Mouse (Mus musculus) lung, embryonic 16.5 days (tissue): ENCODE results near the gene Gm9833. TPM values are rescaled to one million over a fixed set of nuclear protein-coding genes. Genes with fewer than 3 reads are reported as not detected.

ENCODE experiments used
- ATAC-seq: fragments of 200-750 bp; cut with Nextera tagmentation; 2 replicates; pipeline ENCODE4 v1.8.0; 2017; ENCODE audit warnings: low read depth, mild to moderate bottlenecking, moderate library complexity
- H3K27ac ChIP-seq: fragments of 300-500 bp; sonication (generic); 2 replicates; pipeline ENCODE4 v1.5.1; 2014; ENCODE audit warnings: mild to moderate bottlenecking, control low read depth, low read length
- H3K27me3 ChIP-seq: fragments of 300-500 bp; sonication (generic); 2 replicates; pipeline ENCODE4 v1.6.1; 2014; ENCODE audit warnings: low read depth, low read length, mixed read lengths; ENCODE audit not compliant: control insufficient read depth, insufficient read depth
- H3K36me3 ChIP-seq: fragments of 300-500 bp; sonication (generic); 2 replicates; pipeline ENCODE4 v1.6.1; 2014; ENCODE audit warnings: low read length; ENCODE audit not compliant: control insufficient read depth, insufficient read depth
- H3K4me1 ChIP-seq: fragments of 300-500 bp; sonication (generic); replicated peaks from 2 replicates; pipeline ENCODE4 v1.6.1; 2014; ENCODE audit warnings: low read length, mixed read lengths; ENCODE audit not compliant: control insufficient read depth, insufficient read depth
- H3K4me2 ChIP-seq: fragments of 300-500 bp; sonication (generic); 2 replicates; pipeline ENCODE4 v1.6.1; 2014; ENCODE audit warnings: low read depth, low read length, control low read depth
- H3K4me3 ChIP-seq: fragments of 300-500 bp; sonication (generic); 2 replicates; pipeline ENCODE4 v1.5.1; 2014; ENCODE audit warnings: mild to moderate bottlenecking, low read length, control low read depth
- H3K9ac ChIP-seq: fragments of 300-500 bp; sonication (generic); 2 replicates; pipeline ENCODE4 v1.6.1; 2014; ENCODE audit warnings: low read length, control low read depth
- H3K9me3 ChIP-seq: fragments of 300-500 bp; sonication (generic); 2 replicates; pipeline ENCODE4 v1.6.1; 2016; ENCODE audit warnings: low read length; ENCODE audit not compliant: control insufficient read depth
- WGBS: fragments of 180-500 bp; shearing (Covaris S2); extraction: QIAGEN DNeasy Blood & Tissue Kit; methylation state at CpG from one replicate; pipeline ENCODE4 v1.1.7; 2014; 5-methylcytosine and 5-hydroxymethylcytosine counted together
- polyA plus RNA-seq: library from polyadenylated mRNA; unstranded; fragments of >200 nt; fragmentation: Nextera tagmentation; extraction: Ambion mirVana; gene quantifications from 2 replicates; pipeline ENCODE4 v1.2.1, GENCODE M21; 2015

Gene Gm9833
- polyA plus RNA-seq, 1 experiment from 2014 or later, result 3.8 TPM

DNA sequence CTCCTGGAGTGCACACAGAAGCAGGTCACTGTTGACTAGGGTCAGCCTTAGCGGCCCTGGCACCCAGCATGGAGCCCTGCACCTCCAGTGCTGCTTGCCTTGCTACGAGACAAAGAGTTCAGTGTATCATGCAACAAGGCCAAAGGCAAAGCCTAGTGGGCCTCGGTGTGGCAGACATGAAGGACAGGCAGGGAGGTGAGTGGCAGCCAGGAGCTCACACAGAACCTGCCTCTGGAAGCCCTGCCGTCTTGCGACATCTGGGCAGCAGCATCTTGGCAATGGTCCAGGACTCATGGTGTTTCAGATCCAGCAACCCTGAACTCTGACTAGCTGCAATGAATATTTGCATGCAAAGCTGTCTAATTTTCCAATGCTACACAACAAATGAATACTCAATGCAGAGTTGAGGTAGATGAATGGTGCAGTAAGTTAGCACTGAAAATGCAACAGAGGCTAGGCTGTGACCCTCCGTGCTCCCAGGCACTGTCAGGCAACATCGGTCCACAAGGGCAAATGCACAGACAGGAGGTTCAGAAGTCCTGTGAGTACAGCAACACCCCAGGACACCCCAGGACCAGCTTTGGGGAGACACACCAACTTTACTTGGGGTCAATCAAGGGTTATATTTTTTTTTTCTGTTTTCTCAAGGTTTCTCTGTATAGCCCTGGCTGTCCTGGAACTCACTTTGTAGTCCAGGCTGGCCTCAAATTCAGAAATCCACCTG, 2.4 kb upstream of the Gm9833 start:
- no peaks in the 10 kb centered on the region for H3K27me3 ChIP-seq
- no peak overlapping the region for H3K4me2 ChIP-seq
- H3K9ac ChIP-seq, result no peak overlapping the region
- H3K27ac ChIP-seq, result no peak overlapping the region
- H3K36me3 ChIP-seq, result no peaks in the 10 kb centered on the region
- ATAC-seq, result 0 out of 2 replicates have a peak, but pooled peaks have one; percentile 26
- H3K4me3 ChIP-seq, result no peak overlapping the region
- no peaks in the 10 kb centered on the region for H3K4me1 ChIP-seq
- 60% methylated on average over 7 of the region's 7 CpGs for WGBS
- no peaks in the 10 kb centered on the region for H3K9me3 ChIP-seq

DNA sequence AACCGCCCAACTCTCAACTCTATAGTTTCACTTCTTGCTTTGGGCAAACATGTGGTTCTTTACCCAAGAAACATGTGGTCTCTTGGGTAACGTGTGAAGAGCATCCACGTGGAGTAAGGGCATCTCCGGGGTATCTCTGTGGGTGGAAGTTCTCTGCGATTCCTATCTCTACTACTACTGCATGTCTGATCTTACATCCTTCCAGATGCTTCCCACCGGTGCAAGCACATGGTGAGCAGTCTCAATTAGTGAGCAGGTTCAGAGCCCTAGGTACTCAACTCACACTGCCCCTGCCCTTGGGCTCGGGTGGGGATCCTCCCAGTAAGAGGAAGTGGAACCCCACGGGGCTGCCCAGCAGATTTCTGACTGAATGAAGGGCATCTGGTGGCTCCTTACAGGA, 399 bp upstream of the Gm9833 start:
- no peak overlapping the region for H3K4me3 ChIP-seq
- no peaks in the 10 kb centered on the region for H3K36me3 ChIP-seq
- no peaks in the 10 kb centered on the region for H3K27me3 ChIP-seq
- ATAC-seq, result no peak
- no peak overlapping the region for H3K27ac ChIP-seq
- 0 out of 2 replicates have a peak overlapping the region, but pooled peaks have one; percentile 45 for H3K4me2 ChIP-seq
- peaks cover 3% of the 10 kb centered on the region; the same call in 1 of the 2 replicates for H3K4me1 ChIP-seq
- no peak overlapping the region for H3K9ac ChIP-seq
- WGBS, result 85% methylated on average over 8 of the region's 8 CpGs
- H3K9me3 ChIP-seq, result no peaks in the 10 kb centered on the region

DNA sequence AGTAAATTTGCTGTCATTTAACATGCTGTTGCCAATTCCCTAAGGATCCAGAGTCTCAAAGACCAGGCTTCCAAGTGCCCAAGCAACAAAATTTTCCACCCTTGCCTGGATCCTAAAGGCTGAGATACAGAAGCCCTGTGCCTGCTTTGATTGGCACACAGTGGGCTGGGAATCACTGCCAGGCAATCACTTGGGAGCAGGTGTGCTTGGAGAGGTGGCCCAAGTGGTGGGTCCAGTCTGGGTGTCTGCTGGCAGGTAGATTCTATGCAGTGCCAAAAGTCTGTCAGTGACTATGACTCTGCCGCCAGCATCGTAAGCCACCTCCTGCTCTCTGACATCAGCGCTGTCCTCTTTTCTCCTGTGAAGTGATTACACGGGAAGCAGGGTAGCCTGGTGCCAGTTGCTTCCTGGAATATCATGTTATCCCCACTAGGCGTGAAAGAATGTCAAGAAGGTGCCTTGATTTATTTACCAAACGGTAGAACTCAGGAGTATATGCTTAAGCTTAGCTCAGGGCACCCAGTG, 3.8 kb downstream of the Gm9833 start:
- H3K9me3 ChIP-seq, result no peaks in the 10 kb centered on the region
- no peaks in the 10 kb centered on the region for H3K36me3 ChIP-seq
- H3K27ac ChIP-seq, result no peak overlapping the region
- no peak overlapping the region for H3K4me3 ChIP-seq
- no peak overlapping the region for H3K4me2 ChIP-seq
- no peak overlapping the region for H3K9ac ChIP-seq
- WGBS, result 38% methylated on average over 6 of the region's 6 CpGs
- no peak for ATAC-seq
- no peaks in the 10 kb centered on the region for H3K27me3 ChIP-seq
- H3K4me1 ChIP-seq, result peaks cover 9% of the 10 kb centered on the region

DNA sequence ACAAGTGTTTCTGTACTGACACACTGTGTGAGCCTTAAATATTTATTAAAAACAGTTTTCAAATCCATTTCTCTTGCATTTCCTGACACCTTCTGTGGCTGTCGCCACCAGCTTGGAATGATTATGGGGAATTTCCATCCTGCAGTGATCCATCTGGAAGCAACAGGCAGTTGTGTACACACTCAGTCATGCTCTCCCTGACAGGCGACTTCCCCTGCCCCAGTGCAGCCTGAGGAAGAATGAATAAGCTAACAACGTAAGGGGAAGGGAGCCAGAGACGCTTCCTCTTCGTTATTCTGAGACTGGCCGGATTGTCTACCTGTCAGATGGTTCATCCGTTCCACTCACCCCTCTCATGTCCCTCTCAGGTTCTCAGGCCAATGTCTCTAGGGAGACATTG, 4.6 kb downstream of the Gm9833 start:
- WGBS, result 4% methylated on average over 7 of the region's 7 CpGs
- Histone ChIP-seq H3K27me3 (no peaks in the 10 kb centered on the region), H3K9ac (no peak overlapping the region), H3K4me1 (peaks cover 9% of the 10 kb centered on the region), H3K36me3 (no peaks in the 10 kb centered on the region), H3K9me3 (no peaks in the 10 kb centered on the region), H3K27ac (no peak overlapping the region), H3K4me2 (no peak overlapping the region), H3K4me3 (no peak overlapping the region)
- peak; percentile 79 for ATAC-seq

DNA sequence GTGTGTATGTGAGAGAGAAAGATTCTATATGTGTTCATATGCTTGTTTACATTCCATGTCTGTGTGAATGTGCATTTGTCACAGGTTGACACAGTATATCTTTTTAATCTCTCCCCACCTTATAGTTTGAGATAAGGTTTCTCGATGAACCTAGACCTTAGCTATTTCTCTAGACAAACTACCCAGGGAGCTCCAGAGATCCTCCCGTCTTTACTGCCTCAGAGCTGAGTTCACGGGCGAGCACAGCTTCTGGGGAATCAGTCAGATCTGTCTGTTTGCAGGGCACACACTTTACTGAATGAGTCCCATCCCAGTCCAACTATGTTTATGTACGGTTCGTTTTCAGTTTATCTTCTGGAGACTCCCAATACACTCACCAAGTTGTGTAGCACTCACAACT, 5.0 kb downstream of the Gm9833 start:
- Histone ChIP-seq H3K36me3 (no peaks in the 10 kb centered on the region), H3K27ac (no peak overlapping the region), H3K4me2 (no peak overlapping the region), H3K4me1 (peaks cover 9% of the 10 kb centered on the region), H3K9me3 (no peaks in the 10 kb centered on the region), H3K4me3 (no peak overlapping the region), H3K27me3 (no peaks in the 10 kb centered on the region), H3K9ac (no peak overlapping the region)
- 12% methylated on average over 6 of the region's 6 CpGs for WGBS
- ATAC-seq, result no peak

DNA sequence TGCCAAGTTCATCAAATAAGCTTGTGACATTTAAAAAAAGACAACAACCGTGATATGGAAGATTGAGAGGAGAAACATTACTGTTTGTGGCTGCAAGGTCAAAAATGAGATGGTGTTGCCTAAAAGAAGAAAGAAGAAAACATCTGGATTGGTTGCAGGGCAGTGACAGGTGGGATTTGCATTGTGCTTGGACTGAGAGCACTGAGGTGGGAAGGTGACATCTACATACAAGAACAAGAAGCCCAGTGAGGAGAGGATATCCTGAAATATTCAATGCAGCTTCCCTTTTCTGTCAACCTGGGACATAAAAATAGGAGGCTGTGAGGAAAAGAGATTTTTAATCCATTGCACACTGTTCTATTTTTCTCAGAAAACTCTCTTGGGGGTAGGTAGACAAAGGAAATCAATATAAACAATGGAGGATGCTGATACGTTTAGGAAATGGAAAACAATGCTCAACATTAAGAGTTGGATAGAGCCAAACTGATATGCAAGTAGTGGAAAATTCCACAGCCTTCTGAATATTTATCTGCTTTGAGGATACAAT, 7.2 kb downstream of the Gm9833 start:
- 74% methylated on average over 2 of the region's 2 CpGs for WGBS
- Histone ChIP-seq H3K36me3 (no peaks in the 10 kb centered on the region), H3K4me2 (no peak overlapping the region), H3K27me3 (no peaks in the 10 kb centered on the region), H3K9ac (no peak overlapping the region), H3K4me3 (no peak overlapping the region), H3K4me1 (peaks cover 9% of the 10 kb centered on the region), H3K9me3 (no peaks in the 10 kb centered on the region), H3K27ac (no peak overlapping the region)
- no peak for ATAC-seq

DNA sequence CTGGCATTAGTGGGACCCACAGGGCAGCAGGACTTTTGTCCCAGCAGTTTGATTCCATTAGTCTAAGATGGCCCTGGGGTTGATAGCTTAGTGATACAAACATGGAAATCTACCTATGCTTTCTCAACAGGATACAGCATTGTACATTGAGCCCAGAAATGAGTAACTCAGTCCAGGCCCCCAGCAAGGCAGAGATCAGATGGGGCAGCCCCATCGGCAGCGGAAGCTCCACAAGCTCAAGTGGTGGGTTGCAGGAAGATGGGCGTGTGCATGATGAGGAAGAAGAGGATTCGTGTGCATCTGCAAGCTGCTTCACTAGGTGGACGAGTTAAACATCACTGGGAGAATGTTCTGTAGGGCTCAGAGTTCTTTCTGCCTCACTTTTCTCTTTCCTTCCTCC, 11.8 kb downstream of the Gm9833 start:
- Histone ChIP-seq H3K9me3 (no peaks in the 10 kb centered on the region), H3K4me2 (no peak overlapping the region), H3K9ac (no peak overlapping the region), H3K36me3 (no peaks in the 10 kb centered on the region), H3K27ac (no peak overlapping the region), H3K4me1 (no peaks in the 10 kb centered on the region), H3K4me3 (no peak overlapping the region), H3K27me3 (no peaks in the 10 kb centered on the region)
- ATAC-seq, result no peak
- WGBS, result 89% methylated on average over 5 of the region's 5 CpGs

DNA sequence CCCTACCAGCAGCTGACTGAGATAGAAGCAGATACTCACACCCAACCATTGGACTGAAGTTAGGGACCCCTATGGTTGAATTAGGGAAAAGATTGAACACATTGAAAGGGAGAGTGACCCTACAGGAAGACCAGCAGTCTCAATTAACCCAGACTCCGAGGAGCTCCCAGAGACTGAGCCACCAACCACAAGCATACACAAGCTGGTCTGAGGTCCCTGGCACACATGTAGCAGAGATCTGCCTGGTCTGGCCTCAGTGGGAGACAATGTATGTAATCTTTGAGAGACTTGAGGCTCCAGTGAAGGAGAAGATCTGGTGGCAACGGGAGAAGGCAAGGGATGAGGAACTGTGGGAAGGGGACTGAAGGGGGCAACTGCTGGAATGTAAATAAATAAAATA, 23.7 kb downstream of the Gm9833 start:
- 73% methylated on average over 2 of the region's 2 CpGs for WGBS
- Histone ChIP-seq H3K9me3 (no peaks in the 10 kb centered on the region), H3K9ac (no peak overlapping the region), H3K4me3 (no peak overlapping the region), H3K27ac (no peak overlapping the region), H3K4me1 (no peaks in the 10 kb centered on the region), H3K27me3 (no peaks in the 10 kb centered on the region), H3K4me2 (no peak overlapping the region), H3K36me3 (no peaks in the 10 kb centered on the region)
- ATAC-seq, result no peak

DNA sequence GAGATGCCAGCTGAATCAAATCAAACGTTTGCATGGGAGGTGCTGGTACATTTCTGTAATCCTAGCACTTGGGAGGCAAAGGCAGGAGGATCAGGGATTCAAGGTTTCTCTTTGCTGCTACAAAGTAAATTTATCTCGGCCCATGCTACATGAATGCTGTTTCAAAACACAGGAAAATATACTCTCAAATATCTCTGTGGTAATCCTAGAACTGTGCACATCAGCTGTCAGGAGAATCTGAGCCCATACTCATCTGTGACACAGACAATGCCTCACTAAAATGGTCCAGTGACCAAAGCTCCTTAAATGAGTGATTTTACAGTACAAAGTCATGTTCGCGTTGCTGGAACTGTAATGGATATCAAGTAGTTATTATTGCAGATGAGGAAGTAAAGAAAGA, 24.3 kb downstream of the Gm9833 start:
- Histone ChIP-seq H3K27me3 (no peaks in the 10 kb centered on the region), H3K4me1 (no peaks in the 10 kb centered on the region), H3K36me3 (no peaks in the 10 kb centered on the region), H3K9ac (no peak overlapping the region), H3K4me2 (no peak overlapping the region), H3K27ac (no peak overlapping the region), H3K9me3 (no peaks in the 10 kb centered on the region), H3K4me3 (no peak overlapping the region)
- ATAC-seq, result no peak
- WGBS, result 63% methylated on average over 4 of the region's 4 CpGs
